Mouse (Mus musculus) ES-E14 (cell line): ENCODE measurements around the gene Gps2.

Experiments
- CHD2 ChIP-seq: IDR thresholded peaks from 2 replicates; pipeline ENCODE4 v1.6.1; 2014; ENCODE audit warnings: mild to moderate bottlenecking, low read depth, low read length, inconsistent platforms
- HCFC1 ChIP-seq: IDR thresholded peaks from 2 replicates; pipeline ENCODE4 v1.6.1; 2012; ENCODE audit warnings: low read length, inconsistent platforms, borderline replicate concordance; ENCODE audit not compliant: insufficient read depth
- MAFK ChIP-seq: IDR thresholded peaks from 2 replicates; pipeline ENCODE4 v1.6.1; 2014; ENCODE audit warnings: mild to moderate bottlenecking, low read depth, low read length, inconsistent platforms; ENCODE audit not compliant: insufficient read depth
- ZC3H11A ChIP-seq: IDR thresholded peaks from 2 replicates; pipeline ENCODE4 v1.6.1; 2012; ENCODE audit warnings: low read depth, mild to moderate bottlenecking, inconsistent platforms, low read length, borderline replicate concordance
- ZNF384 ChIP-seq: IDR thresholded peaks from 2 replicates; pipeline ENCODE4 v1.6.1; 2012; ENCODE audit warnings: low read depth, low read length, inconsistent platforms

GRCm38 (mm10) chr11:69947337-69948065 is 33.8 kb downstream of the Gps2 start:
- TF ChIP-seq HCFC1 (no peak), MAFK (no peak), ZNF384 (no peak), CHD2 (no peak), ZC3H11A (no peak)
